Mouse (Mus musculus): ENCODE results near the gene Tinf2. TPM values are rescaled to one million over a fixed set of nuclear protein-coding genes. Genes with fewer than 3 reads are reported as not detected.

Gene Tinf2
- total RNA-seq, 1 experiment = 26.1 TPM

DNA sequence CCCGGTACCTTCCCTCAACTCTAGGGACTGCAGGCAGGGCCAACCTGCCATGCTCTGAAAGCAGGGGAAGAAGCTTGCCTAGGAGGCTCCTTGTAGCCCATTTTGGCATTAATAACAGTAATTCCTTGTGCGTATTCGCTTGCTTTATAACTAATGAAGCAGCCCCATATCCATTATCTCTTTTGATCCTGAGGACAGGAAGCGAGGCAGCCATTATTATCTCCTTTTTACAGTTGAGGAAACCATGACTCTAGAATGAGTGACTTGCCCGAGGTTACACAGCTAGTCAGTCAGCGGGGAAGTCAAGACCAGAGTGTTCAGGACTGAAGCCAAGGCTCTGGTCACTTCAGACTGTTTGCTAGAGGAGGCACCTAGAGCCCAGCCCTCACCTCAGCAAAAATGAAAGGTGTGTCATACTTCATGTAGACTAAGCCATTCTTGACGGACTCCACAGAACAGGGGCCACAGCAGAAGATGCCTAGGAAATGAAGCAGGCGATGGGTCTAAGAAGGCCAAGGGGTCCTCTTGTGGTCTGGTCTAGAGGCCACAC, 24.5 kb upstream of the Tinf2 start:
- no peak for TF ChIP-seq ZC3H11A (IDR thresholded peaks at IDR 0.05; ENCODE audit: borderline replicate concordance, low read depth, low read length)
- TF ChIP-seq MAFK (IDR thresholded peaks at IDR 0.05; ENCODE audit: insufficient read depth, low read depth, low read length) = no peak
- no peak for TF ChIP-seq ZNF384 (IDR thresholded peaks at IDR 0.05; ENCODE audit: low read depth, low read length)
- TF ChIP-seq CHD2 (IDR thresholded peaks at IDR 0.05; ENCODE audit: low read depth, low read length) = no peak
- TF ChIP-seq HCFC1 (IDR thresholded peaks at IDR 0.05; ENCODE audit: borderline replicate concordance, insufficient read depth, low read length) = no peak
- Histone ChIP-seq H3K36me3 (ENCODE audit: control insufficient read depth, insufficient read depth, low read length, poor library complexity, severe bottlenecking) (0 out of 2 replicates have a peak, but pooled peaks cover 2% of the 10 kb centered on the region), H3K27ac (ENCODE audit: insufficient read depth, low read depth, low read length, poor library complexity, severe bottlenecking) (no peak overlapping the region), H3K4me3 (ENCODE audit: insufficient read depth in 1 of 2, low read depth in 1 of 2, low read length in 2 of 2, poor library complexity in 1 of 2, severe bottlenecking in 1 of 2) (no peak overlapping the region), H3K9me3 (ENCODE audit: control insufficient read depth, insufficient read depth, low read depth, low read length) (no peaks in the 10 kb centered on the region), H3K9ac (ENCODE audit: insufficient read depth, low read depth, low read length, poor library complexity, severe bottlenecking) (no peak overlapping the region), H3K4me1 (ENCODE audit: control insufficient read depth in 2 of 2, insufficient read depth in 2 of 2, low read length in 2 of 2, poor library complexity in 1 of 2) (peaks cover 9 to 37% of the 10 kb centered on the region in 2 experiments)
- no peak for DNase-seq (ENCODE audit: low read depth, low spot score)
- in situ Hi-C loops (cut with MboI; ENCODE audit: low sequenced_read_pairs in 2 of 2, unreplicated experiment in 2 of 2) = no loop called here

- Histone ChIP-seq H3K36me3 (ENCODE audit: control insufficient read depth, insufficient read depth, low read length, poor library complexity, severe bottlenecking) (0 out of 2 replicates have a peak, but pooled peaks cover 2% of the 10 kb centered on the region), H3K4me3 (ENCODE audit: insufficient read depth in 1 of 2, low read depth in 1 of 2, low read length in 2 of 2, poor library complexity in 1 of 2, severe bottlenecking in 1 of 2) (no peak overlapping the region), H3K9me3 (ENCODE audit: control insufficient read depth, insufficient read depth, low read depth, low read length) (no peaks in the 10 kb centered on the region), H3K27ac (ENCODE audit: insufficient read depth, low read depth, low read length, poor library complexity, severe bottlenecking) (no peak overlapping the region), H3K9ac (ENCODE audit: insufficient read depth, low read depth, low read length, poor library complexity, severe bottlenecking) (no peak overlapping the region), H3K4me1 (ENCODE audit: control insufficient read depth in 2 of 2, insufficient read depth in 2 of 2, low read length in 2 of 2, poor library complexity in 1 of 2) (peaks cover 0 to 23% of the 10 kb centered on the region in 2 experiments; a peak in 1 of 4 replicates)
- in situ Hi-C loops (cut with MboI; ENCODE audit: low sequenced_read_pairs in 2 of 2, unreplicated experiment in 2 of 2) = no loop called here
- no peak for DNase-seq (ENCODE audit: low read depth, low spot score)
- TF ChIP-seq MAFK (IDR thresholded peaks at IDR 0.05; ENCODE audit: insufficient read depth, low read depth, low read length) (no peak), CHD2 (IDR thresholded peaks at IDR 0.05; ENCODE audit: low read depth, low read length) (no peak), HCFC1 (IDR thresholded peaks at IDR 0.05; ENCODE audit: borderline replicate concordance, insufficient read depth, low read length) (no peak), ZC3H11A (IDR thresholded peaks at IDR 0.05; ENCODE audit: borderline replicate concordance, low read depth, low read length) (no peak)
These were observed 21.1 kb upstream of the Tinf2 start for GRCm38 (mm10) chr14:55702761-55703160.

DNA sequence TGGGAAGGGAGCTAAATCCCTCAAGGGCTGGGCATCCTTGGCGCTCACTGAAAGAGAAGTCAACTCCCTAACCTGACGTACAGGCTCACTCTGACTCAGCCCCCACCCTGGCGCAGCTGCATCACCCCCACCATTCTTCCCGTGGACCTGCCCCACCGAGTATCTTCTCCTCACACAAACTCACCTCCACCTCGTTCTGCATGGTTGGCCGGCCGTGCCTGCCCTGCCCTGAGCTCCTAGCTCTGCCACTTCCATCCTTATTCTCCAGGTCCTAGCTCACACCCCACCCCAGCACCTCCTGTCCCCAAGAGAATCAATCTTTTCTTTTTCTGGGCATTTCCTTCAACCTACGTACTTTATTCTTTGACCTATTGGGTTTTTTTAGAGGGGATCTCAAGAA, 19.5 kb upstream of the Tinf2 start:
- Histone ChIP-seq H3K4me3 (ENCODE audit: insufficient read depth in 1 of 2, low read depth in 1 of 2, low read length in 2 of 2, poor library complexity in 1 of 2, severe bottlenecking in 1 of 2) (no peak overlapping the region), H3K36me3 (ENCODE audit: control insufficient read depth, insufficient read depth, low read length, poor library complexity, severe bottlenecking) (0 out of 2 replicates have a peak, but pooled peaks cover 2% of the 10 kb centered on the region), H3K9me3 (ENCODE audit: control insufficient read depth, insufficient read depth, low read depth, low read length) (no peaks in the 10 kb centered on the region), H3K27ac (ENCODE audit: insufficient read depth, low read depth, low read length, poor library complexity, severe bottlenecking) (no peak overlapping the region), H3K9ac (ENCODE audit: insufficient read depth, low read depth, low read length, poor library complexity, severe bottlenecking) (no peak overlapping the region), H3K4me1 (ENCODE audit: control insufficient read depth in 2 of 2, insufficient read depth in 2 of 2, low read length in 2 of 2, poor library complexity in 1 of 2) (peaks cover 0 to 23% of the 10 kb centered on the region in 2 experiments; a peak in 1 of 4 replicates)
- in situ Hi-C loops (cut with MboI; ENCODE audit: low sequenced_read_pairs in 2 of 2, unreplicated experiment in 2 of 2) = no loop called here
- TF ChIP-seq ZNF384 (IDR thresholded peaks at IDR 0.05; ENCODE audit: low read depth, low read length) (no peak), MAFK (IDR thresholded peaks at IDR 0.05; ENCODE audit: insufficient read depth, low read depth, low read length) (no peak), HCFC1 (IDR thresholded peaks at IDR 0.05; ENCODE audit: borderline replicate concordance, insufficient read depth, low read length) (no peak), CHD2 (IDR thresholded peaks at IDR 0.05; ENCODE audit: low read depth, low read length) (no peak), ZC3H11A (IDR thresholded peaks at IDR 0.05; ENCODE audit: borderline replicate concordance, low read depth, low read length) (no peak)
- no peak for DNase-seq (ENCODE audit: low read depth, low spot score)

DNA sequence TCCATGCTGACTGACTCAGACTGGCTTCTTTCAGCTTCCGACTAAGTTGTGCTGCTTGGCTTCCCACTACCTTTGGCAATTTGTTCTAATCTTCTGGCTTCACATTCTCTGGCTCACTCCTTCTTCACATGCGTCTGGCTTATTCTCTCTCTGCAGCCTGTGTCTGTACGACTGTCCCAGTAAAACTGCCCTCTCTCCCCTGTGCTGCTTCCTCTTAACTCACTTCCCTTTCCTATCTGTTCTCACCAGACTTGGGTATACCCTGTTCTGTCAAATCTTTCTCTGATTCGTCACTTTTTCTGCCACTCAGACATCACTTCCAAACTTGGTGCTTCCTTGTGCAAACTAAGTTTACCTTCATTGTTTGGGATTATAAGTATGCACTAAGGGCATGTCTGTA, 15.6 kb upstream of the Tinf2 start:
- no peak overlapping the region for H3K9ac ChIP-seq (ENCODE audit: insufficient read depth, low read depth, low read length, poor library complexity, severe bottlenecking)
- no peak overlapping the region for H3K27ac ChIP-seq (ENCODE audit: insufficient read depth, low read depth, low read length, poor library complexity, severe bottlenecking)
- no peaks in the 10 kb centered on the region for H3K36me3 ChIP-seq (ENCODE audit: control insufficient read depth, insufficient read depth, low read length, poor library complexity, severe bottlenecking)
- no peak for DNase-seq (ENCODE audit: low read depth, low spot score)
- TF ChIP-seq ZNF384 (IDR thresholded peaks at IDR 0.05; ENCODE audit: low read depth, low read length) = no peak
- no peak for TF ChIP-seq MAFK (IDR thresholded peaks at IDR 0.05; ENCODE audit: insufficient read depth, low read depth, low read length)
- no peak for TF ChIP-seq ZC3H11A (IDR thresholded peaks at IDR 0.05; ENCODE audit: borderline replicate concordance, low read depth, low read length)
- no peak for TF ChIP-seq CHD2 (IDR thresholded peaks at IDR 0.05; ENCODE audit: low read depth, low read length)
- no peak for TF ChIP-seq HCFC1 (IDR thresholded peaks at IDR 0.05; ENCODE audit: borderline replicate concordance, insufficient read depth, low read length)
- no peaks in the 10 kb centered on the region for H3K9me3 ChIP-seq (ENCODE audit: control insufficient read depth, insufficient read depth, low read depth, low read length)
- in situ Hi-C loops (cut with MboI; ENCODE audit: low sequenced_read_pairs in 2 of 2, unreplicated experiment in 2 of 2) = no loop called here
- H3K4me3 ChIP-seq (ENCODE audit: insufficient read depth in 1 of 2, low read depth in 1 of 2, low read length in 2 of 2, poor library complexity in 1 of 2, severe bottlenecking in 1 of 2) = no peak overlapping the region
- H3K4me1 ChIP-seq (ENCODE audit: control insufficient read depth in 2 of 2, insufficient read depth in 2 of 2, low read length in 2 of 2, poor library complexity in 1 of 2) = peaks cover 0 to 8% of the 10 kb centered on the region in 2 experiments; a peak in 1 of 4 replicates
